Mouse (Mus musculus): ENCODE measurements at regions not wholly inside any gene's neighbourhood (a gene's known extent, or its start where the extent isn't known, plus 50 kb on each side); places are given as distances from the start of the nearest gene placed in this dataset.

DNA sequence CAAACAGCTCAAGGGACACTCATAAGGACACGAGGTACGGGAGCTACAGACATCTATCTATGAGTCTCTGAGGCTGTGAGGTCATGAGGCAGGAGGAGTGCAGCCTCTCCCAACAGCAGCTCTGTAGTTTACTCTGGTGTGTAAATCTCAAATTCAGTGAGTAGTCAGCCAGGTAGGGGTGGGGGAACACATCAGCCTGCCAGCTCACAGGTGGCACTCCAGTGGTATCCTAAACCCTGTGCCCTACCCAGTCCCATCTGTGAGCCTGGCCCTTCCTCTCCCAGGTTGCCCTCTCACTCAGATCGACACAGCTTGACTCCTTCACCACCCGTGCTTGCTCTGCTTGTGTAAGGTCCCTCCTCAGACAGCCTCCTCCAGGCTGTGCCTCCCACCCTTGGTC is 202.2 kb downstream of the Sipa1l2 start:
- DNase-seq = peak; percentile 91

DNA sequence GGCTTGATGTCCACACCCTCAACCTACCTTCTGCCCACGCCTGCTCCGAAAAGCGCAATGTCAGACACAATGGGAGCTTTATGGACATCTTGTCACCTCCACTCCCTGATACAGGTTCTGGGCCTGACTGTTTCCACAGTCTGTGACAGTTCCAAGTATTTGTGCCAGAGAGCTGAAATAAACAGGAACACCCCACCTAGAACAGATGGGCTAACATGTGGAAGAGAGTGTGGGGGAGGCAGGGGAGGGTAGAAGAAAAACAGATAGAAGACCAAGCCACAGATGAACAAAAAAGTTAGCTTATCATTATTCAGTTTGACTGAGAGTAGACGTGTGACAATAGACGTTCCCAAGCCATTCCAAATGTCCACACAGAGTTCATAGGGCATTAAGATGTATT is 204.6 kb downstream of the Sipa1l2 start:
- DNase-seq = no peak

DNA sequence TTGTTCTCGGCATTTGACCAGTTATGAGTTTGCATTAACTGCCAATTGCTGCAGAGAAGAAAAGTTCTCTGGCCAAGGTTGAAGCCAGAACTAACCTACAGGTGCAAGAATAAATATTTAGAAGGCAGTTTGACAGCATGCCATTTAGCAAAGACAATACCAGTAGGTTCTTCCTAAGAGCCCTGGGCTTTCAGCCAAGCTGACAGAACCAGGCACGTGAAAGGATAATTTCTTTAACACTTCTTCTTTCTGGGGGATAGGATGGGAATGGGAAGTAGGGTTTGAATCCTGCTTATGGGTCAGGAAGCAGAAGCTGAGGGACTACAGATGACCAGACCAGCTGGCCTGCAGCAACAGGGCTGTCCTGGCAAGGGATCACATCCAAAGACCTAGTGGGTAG is 210.2 kb downstream of the Sipa1l2 start:
- peak; percentile 92 for DNase-seq

DNA sequence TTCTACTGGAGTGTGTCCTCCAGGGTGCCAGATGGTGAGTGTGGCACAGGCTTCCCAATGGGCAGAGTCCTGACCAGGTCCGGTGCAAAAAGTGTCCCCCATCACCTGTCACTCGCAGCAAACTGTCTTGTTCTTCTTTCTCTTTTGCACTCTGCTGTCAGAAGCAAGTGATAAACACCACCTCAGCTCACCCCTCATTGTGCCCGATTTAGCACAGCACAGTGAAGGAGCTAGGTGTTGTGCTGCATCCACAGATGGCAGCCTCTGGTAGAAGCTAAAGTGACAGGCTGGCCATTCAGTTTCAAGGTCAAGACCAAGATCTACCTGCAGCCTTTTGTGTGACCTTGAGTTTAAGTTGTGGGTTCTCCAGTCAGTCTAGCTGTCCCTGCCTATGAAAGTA is 211.8 kb downstream of the Sipa1l2 start:
- DNase-seq = peak; percentile 93

DNA sequence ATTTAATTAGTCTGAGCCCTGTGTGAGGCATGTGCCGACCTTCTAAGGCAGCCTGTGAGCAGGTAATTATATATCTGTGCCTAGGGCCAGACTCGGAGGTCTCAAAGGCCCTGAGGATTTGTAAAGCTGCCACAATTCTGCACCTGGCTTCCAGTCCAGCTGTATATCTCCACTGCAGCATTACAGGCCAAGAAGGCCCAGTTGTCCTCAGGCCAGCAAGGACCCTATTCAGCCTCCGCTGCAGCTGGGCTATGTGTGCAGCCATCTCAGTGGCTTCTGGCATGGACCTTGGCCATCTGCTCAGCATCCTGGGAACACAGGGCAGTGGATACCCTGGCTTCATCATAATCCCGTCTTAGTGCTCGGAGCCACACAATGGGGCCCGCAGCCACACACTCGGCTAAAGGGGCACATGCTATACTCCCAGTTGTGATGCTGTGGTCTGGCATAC is 214.5 kb downstream of the Sipa1l2 start:
- no peak for DNase-seq

DNA sequence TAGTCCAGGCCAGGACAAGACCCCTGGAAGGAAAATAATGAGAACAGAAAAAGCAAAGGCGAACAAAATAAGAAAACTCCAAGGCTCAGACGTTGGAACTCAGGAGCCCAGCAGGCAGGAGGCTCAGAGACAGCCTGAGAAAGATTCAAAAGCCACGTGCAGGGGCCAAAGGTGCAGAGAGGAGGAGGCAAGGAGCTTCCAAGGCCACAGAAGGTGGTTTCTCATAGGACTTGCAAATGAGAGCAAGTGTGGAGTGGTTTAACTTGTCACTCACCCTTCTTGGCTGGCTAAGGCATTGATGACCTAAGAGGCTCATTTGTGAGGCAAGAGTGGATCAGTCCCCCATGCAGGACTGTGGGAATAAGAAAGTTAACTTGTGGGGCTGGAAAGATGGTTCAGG is 217.3 kb downstream of the Sipa1l2 start:
- DNase-seq = no peak

DNA sequence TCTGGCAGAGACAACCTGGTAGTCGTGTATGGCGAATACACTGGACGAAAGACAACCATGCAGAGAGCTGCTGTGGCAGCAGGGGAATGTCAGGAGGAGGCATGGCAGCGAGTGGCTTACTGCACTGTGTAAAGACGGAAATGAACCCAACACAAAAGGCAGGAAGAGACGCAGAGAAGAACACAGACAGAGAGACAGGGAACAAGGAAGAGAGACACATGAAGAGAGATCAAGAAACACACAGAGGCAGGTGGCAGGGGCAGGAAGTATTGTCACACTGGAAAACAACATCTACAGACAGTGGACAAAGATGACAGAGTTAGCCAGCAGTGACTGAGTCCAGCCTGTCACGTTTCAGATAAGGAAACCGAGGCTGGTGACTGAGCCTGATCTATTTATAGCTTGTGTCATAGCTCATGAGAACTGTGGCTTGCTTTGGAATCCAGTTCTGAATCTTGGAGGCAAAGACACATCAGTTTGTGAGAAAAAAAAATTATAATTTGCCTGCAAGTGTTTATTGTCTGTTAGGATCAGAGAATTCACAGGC is 218.0 kb downstream of the Sipa1l2 start:
- DNase-seq = peak; percentile 91

DNA sequence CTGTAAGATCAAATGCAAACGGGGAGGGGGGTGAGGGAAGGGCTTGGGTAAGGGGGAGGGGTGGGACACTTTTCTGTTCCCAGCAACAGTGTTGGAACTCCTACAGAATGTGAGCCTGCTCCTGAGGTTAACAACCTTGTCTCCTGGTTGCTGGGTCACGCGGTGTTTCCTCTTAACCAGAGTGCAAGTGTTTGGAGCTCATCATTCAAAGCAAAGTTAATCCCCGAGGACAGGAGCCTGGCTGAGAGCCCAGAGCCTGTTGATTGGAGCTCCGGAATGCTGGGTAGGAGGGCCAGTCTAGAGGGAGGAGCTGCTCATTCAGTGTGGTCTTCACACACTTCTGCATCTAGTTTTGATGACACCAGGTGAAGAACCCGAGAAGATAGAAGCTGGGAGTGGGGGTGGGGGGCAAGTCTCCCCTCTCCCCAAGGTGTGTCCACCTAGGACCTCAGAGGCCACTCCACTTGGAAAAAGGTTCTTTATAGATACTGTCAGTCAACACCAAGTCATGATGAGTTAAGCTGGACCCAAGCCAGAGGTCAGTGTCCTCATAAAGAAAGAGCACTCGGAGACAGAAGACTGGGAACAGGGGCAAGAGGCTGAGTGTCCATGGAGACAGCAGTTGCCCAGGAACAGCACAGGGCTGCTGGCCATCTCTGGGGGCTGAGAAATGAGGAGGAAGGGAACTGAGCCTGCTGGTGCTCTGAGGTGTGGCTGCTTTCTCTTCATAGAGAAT is 220.2 kb downstream of the Sipa1l2 start:
- DNase-seq = peak; percentile 99

DNA sequence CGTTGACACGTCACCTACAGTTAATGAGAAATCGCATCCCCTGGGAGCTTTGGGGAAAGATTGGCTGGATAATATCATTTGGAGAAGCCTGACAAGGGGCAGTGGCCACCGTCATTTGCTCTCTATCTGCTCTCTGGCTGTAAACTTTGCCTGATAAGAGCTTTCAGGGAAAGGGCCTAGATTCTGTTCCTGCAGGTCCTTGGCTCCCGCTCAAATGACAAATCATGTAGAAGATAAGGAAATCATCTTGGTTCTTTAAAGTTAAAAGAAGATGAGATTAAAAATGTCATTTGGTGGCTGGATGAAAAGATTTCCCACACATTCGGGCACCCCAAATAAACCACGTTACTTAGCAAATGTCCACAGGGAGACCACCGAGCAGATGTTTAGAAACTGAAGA is 223.4 kb downstream of the Sipa1l2 start:
- no peak for DNase-seq

DNA sequence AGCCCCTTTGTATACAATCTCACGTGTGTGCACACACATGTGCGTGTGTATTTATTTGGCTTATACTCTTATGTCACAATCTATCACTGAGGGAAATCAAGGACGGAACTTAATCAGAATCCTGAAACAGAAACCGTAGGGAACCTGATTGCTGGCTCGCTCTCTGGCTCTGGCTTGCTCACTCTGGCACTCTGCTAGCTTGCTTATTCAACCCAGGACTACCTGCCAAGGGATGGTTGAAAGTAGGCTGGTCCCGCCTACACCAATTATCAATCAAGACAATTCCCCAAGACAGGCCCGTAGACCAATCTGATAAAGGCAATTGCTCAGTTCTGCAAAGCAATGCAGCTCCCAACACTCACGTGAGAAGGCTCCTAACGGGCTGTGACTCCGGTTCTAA is 224.0 kb downstream of the Sipa1l2 start:
- DNase-seq = no peak

DNA sequence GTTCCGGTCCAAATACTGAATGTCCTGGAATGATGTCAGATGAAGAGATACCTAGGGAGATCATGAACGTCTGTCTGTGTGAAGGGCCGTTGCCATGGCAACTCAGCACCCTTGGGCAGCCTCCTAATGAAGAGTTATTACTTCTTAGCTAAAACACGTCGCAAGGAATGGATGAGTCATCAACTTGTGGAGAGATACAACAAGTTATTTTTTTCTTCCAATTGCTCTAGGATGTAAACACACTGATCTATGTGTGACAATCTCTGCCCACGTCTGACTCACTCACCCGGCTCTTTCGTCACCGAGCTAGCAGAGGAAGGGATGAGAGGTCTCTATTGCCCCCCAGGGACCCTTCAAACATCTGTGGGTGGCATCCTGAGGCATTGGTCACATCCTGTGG is 225.7 kb downstream of the Sipa1l2 start:
- DNase-seq = no peak

DNA sequence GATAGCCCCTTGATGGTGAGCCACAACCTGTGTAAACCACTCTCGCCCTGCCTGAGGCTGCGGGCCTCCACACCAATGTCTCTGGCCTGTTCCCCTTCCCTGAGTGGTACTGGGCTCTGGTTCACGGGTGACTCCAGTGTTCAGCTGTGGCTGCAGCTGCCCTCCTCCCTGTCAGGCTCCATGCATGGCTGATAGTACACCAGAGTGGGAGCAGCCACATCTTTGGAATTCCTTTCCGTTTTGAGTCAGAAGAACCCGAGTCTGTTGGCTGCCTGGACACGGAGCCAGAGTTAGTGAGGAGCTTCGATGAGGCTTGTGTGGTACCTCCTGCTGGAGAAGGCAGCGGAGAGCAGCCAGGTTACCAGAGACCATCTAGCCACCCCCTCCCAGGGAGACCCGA is 227.1 kb downstream of the Sipa1l2 start:
- DNase-seq = no peak

DNA sequence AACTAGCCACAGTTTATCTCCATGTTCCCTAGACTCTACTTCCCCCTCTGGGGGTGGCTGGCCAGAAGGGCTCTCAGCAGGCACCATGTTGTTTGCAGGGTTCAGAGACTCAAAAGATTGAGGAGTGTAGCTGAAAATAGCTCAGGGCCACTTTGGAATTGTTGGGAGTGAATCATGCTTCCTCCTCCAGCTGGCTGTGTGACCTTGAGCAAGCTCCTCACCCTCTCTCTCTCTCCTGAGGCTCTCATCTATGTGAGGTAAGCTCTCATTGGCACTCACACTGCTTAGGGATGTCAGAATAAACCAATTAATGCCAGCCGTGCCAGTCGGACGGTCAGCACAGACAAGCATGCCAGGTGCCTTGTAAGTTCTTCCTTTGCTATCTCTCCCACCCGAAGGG is 228.0 kb downstream of the Sipa1l2 start:
- DNase-seq = peak; percentile 94

DNA sequence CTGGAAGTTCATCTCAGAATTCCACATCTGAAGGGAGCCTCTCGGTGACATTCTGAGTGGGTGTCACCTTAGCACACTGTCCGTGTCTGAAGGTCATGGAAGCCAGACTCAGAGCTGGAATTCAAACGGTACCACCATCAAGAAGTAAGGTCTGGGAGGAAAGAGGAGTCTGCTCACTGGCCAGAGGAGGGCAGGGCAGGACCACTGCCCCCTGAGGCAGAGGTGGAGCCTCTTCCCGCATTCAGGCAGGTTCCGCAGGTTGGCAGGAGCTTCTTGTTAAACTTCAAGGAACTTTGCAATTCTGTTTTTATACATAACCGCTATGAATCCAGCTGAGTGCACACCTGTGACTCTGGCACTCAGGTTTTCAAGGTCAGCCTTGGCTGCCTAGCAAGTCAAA is 231.4 kb downstream of the Sipa1l2 start:
- no peak for DNase-seq

DNA sequence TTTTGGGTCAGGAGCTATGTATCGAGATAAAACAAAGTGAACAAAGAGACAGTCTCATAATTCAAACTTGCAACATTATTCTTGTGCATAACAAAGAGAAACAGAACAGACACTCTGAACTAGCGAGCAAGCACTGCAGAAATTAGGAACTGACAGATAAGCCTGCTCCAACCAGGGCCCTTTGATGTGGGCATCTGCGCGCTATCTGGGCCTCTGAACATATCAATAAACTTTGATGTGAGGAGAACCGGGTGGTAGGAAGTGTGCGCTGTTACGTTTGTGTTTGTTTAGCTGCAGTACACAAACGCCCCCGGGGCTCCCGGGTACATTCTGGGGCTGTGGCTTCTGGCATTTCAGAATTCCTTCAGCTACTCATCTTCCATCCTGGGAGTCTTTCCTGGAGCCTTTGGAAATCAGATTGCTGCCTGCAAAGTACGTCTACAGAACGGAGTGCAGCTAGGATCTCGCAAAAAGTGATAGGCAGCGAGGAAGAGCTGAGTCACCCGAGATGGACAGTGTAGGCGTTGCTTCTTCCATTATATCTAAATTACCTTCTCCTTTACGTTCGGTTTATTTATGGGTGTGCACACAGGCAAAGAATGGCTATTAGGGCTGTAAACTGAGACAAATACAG is 232.0 kb downstream of the Sipa1l2 start:
- no peak for DNase-seq

DNA sequence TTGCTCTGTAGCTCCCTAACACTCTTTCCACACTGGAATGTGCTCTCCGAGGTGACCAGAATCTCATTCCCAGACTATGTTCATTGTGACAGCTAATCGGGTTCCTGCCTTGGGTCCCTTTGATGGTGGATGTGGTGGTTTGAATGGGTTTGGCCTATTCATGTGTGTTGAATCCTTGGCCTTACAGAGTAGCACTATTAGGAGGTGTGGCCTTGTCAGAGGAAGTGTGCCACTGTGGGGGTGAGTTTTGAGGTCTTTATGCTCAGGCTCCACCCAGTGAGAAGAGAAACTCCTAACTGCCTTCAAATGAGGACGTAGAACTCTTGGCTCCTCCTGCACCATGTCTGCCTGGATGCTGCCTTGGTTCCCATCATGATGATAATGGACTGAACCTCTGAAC is 232.8 kb downstream of the Sipa1l2 start:
- DNase-seq = no peak

DNA sequence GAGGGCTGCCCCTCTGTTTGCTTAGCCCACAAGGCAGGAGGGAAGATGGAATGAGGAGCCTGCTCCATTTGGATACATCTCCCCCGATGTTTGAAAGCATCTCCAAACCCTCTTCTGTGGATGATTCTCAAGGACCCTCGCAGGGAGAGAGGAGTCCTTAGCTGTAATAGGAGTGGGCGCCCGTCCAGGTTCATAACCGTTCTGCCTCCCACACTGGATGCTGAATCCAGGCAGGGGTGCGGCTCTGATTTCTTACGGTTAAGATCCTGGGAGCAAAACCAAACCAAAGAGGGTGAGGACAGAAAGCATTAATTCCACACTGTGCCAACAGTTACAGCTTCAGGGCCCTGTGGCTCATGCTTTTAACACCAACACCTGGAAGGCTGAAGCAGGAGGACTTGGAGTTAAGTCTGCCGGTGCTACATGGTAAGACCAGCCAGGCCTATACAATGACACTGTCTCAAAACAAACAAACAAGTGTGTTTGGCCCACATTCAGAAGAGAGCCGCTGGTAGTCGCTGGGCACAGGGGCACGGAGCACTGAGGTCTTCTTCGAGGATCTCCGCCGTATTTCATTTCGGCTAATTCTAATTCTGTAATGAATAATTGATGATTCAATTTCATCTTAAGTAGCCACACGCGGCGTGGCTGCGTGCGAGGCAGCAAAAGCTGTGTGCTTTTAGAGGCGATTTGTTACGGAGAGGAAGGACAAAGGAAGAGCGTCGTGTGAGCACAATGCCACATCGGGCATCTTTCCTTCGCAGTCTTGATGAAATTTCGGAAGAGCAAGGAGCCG is 233.8 kb downstream of the Sipa1l2 start:
- DNase-seq = no peak

DNA sequence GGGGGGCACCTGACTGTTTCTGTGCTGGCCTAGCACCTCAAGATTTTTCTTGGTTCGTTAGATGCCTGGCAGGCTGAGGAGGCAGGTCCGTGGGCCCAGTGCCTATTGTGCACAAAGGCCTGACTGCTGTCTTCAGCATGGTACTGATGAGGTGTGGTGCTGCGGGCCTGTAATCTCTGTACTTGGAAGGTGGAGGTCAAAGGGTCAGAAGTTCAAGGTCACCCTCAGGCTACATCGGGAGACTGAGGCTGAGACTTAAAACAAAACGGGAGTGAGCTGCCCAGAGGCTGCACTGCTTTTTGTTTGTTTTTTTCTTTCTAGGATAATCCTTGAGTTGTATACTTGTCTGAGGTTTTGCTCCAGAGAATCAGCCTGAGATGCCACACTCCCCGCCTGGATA is 234.4 kb downstream of the Sipa1l2 start:
- no peak for DNase-seq

DNA sequence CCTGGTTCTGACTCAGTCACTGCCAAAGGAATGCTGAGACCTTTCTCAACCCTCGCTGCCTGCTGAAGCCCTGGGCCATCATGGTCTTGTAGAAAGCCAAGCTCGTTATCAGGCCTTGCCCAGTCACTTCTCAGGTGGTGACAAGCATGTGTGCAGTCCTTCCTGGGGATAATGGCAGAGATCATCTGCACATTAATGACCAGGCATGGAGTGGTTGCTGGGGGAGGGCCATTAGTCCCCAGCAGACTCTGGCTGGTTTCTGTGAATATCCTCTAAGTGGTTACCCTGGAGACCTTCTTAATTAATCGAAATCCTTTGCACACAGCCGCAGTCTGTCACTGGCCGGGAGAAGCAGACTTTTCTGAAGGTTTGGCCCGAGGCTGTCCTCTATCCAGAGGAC is 239.0 kb downstream of the Sipa1l2 start:
- no peak for DNase-seq

DNA sequence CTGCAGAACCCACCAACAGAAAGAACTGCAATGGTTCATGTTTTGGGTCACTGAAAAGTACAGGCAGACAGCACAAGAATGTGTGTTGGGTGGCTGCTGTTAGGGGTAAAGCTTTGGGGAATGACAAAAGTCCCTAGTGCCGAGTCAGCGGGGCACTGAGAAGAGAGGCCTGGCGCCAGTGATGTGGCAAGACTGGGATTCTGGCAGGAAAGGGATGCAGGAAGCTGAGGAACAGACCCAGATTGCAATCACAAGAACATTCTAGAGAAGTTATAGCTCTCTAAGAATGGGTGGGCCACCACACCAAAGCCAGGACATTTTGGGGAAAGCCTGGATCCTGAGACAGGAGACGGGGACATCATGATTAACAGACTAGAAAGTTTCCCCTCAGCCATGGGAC is 241.0 kb downstream of the Sipa1l2 start:
- no peak for DNase-seq

DNA sequence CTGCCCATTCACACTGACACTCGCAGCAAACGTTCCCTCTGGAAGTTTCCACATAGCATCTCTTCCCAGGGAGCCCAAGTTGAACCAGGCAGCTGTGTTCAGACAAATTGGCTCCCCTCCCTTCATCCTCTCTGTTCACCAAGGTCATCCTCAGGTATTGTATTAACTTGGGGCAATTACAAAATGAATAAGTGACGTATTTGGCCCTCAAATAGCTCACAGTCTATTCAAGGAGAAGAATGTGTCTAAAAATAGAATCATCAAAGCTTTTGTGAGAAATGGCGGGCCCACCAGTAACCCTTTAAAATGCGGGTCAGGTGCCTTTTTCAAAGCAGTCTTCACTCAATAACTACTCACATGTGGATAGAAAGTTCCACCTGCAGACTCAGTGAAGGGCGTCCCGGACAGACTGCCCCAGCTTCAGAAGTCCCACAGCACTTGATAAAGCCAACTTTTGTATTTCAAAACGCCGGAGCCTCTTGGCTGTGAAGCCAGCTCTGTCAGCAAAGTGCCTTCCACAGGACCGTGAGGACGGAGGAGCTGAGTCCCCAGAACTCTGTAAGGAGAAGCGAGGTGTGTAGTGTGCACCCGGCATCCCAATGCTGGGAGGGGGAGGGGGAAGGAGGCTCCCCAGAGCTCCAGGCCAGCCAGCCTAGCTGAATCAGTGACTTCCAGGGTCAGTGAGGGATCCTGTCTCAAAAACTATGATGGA is 241.9 kb downstream of the Sipa1l2 start:
- no peak for DNase-seq

DNA sequence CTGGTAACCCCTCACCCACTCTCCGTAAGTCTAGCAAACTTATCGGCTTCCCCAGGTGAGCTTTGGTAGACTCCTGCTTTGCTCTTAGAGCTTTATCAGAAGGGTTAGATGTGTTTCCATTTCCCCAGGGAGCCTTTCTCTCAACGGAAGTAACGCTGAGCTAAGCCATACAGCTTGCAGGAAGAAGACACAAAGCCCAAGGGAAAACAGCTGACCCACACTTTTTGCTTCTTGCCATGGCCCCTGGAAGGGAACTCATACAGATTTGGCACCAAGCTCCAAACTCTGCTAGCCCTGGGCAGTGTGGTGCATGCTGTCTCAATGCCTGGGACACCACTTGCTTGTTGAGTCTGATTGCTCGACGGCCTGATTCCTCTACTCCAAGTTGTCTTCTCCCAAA is 242.6 kb downstream of the Sipa1l2 start:
- DNase-seq = peak; percentile 94

DNA sequence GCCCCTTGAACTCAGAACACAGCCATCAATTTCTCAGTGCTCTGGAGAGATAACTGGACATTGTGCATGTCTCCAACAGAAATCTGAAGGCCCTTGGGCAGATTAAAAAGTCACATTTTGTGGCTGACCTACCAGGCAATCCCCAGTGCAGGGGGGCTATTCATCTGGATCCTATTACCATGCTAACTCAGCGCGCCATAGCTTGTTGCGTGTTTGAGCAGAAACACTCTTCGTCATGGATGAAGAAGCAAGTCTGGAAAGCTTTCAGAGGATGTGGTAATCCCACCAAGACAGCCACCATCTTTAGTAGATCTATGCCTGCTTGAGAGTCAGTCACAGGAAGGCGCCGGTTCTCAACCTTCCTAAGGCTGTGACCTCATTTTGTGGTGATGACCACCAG is 243.9 kb downstream of the Sipa1l2 start:
- DNase-seq = no peak

Data from heart, adult 11 months (tissue).